Mouse (Mus musculus): Measurements from ENCODE around the gene Scap. TPM values are rescaled to one million over a fixed set of nuclear protein-coding genes. Genes with fewer than 3 reads are reported as not detected.
"Not testable (repeated sequence)": the region's sequence is repeated elsewhere in the genome, so short reads cannot be mapped to it uniquely, and the experiment has no call there.

Gene Scap
- polyA plus RNA-seq, 1 experiment from 2014 or later: 32.1 TPM

- 25% methylated on average over 6 of the region's 6 CpGs for WGBS
Measured at GRCm38 (mm10) chr9:110330341-110330740, 2.7 kb upstream of the Scap start.

DNA sequence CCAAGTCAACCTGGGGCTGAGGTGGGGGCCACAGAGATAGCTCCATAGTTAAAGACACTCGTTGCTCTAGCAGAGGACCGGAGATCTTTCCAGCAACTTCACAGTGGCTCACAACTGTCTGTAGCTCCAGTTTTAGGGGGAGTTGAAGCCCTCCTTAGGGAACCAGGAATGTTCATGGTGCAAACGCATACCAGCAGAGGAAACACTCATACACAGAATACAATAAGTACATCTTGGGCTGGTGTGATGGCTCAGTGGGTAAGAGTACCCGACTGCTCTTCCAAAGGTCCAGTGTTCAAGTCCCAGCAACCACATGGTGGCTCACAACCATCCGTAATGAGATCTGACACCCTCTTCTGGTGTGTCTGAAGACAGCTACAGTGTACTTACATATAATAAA is 2.2 kb upstream of the Scap start:
- not testable (repeated sequence) for H3K27me3 ChIP-seq (ENCODE audit: insufficient read depth, low read length); H3K9me3 ChIP-seq (ENCODE audit: low read depth, low read length); DNase-seq; H3K4me3 ChIP-seq (ENCODE audit: low read depth, low read length); H3K27ac ChIP-seq (ENCODE audit: low read depth); ATAC-seq (ENCODE audit: insufficient read depth); H3K9ac ChIP-seq; H3K4me2 ChIP-seq; H3K4me1 ChIP-seq (ENCODE audit: insufficient read depth); H3K36me3 ChIP-seq (ENCODE audit: insufficient read depth)
- 80% methylated on average over 4 of the region's 5 CpGs for WGBS

More at GRCm38 (mm10) chr9:110330341-110330740, 2.7 kb upstream of the Scap start:
- DNase-seq (no peak), ATAC-seq (ENCODE audit: insufficient read depth) (no peak)
- Histone ChIP-seq H3K4me2 (no peak overlapping the region), H3K27ac (ENCODE audit: low read depth) (no peak overlapping the region), H3K36me3 (ENCODE audit: insufficient read depth) (no peaks in the 10 kb centered on the region), H3K4me3 (ENCODE audit: low read depth, low read length) (no peak overlapping the region), H3K27me3 (ENCODE audit: insufficient read depth, low read length) (no peaks in the 10 kb centered on the region), H3K9ac (no peak overlapping the region), H3K4me1 (ENCODE audit: insufficient read depth) (peaks cover 4% of the 10 kb centered on the region; the same call in 1 of the 2 replicates), H3K9me3 (ENCODE audit: low read depth, low read length) (no peaks in the 10 kb centered on the region)
- TF ChIP-seq CTCF (IDR thresholded peaks at IDR 0.05; ENCODE audit: low read depth): no peak

DNA sequence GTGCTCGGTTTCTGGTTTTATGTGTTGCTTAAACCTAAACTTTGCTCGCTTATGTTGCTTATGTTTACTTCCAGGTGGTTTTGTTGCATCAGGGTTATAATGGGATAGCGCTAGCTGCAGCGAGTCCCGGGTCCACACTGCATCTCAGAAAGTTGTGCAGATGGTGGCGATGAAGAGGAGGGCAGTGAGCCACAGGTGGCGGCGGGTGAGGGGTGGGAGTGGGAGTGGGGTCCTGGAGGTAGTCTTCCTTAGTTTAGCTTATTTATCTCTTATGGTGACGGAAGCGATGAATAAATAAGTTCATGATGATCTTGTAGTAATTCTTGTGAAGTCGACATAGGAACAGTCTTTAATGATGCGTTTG is 790 bp downstream of the Scap start:
- Histone ChIP-seq H3K9me3 (ENCODE audit: low read depth, low read length) (no peaks in the 10 kb centered on the region), H3K27ac (ENCODE audit: low read depth) (no peak overlapping the region), H3K27me3 (ENCODE audit: insufficient read depth, low read length) (no peaks in the 10 kb centered on the region), H3K4me1 (ENCODE audit: insufficient read depth) (peaks cover 4% of the 10 kb centered on the region; the same call in 1 of the 2 replicates), H3K4me3 (ENCODE audit: low read depth, low read length) (peak overlapping the region; percentile 80), H3K4me2 (peak overlapping the region; percentile 91), H3K36me3 (ENCODE audit: insufficient read depth) (no peaks in the 10 kb centered on the region), H3K9ac (peak overlapping the region; percentile 64)
- DNase-seq (no peak), ATAC-seq (ENCODE audit: insufficient read depth) (peak; percentile 10; the same call in 1 of the 2 replicates)
- TF ChIP-seq CTCF (IDR thresholded peaks at IDR 0.05; ENCODE audit: low read depth): no peak
- WGBS: 7% methylated on average over 12 of the region's 12 CpGs

DNA sequence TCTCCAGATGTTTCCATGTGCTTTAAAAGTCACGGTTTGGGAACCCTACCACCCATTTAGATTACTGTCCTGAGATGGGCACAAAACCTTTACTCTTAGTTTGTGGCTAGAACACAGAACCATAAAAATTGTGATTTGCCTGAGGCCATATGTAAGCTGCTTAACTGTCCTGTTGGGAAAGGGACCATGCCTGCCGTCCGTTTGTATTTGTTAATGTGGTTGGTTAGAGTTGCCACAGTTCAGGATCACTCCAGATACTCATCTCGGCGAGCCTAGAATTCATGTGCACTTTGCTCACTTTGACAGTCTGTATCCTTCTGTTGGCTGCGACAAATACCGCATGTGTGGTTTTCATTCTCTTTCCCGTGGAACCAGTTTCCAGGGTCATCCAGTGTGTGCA is 1.8 kb downstream of the Scap start:
- no peak overlapping the region for H3K9ac ChIP-seq
- H3K36me3 ChIP-seq (ENCODE audit: insufficient read depth): no peaks in the 10 kb centered on the region
- DNase-seq (no peak), ATAC-seq (ENCODE audit: insufficient read depth) (no peak)
- no peak overlapping the region for H3K27ac ChIP-seq (ENCODE audit: low read depth)
- 70% methylated on average over 8 of the region's 8 CpGs for WGBS
- H3K4me1 ChIP-seq (ENCODE audit: insufficient read depth): peaks cover 4% of the 10 kb centered on the region; the same call in 1 of the 2 replicates
- H3K4me3 ChIP-seq (ENCODE audit: low read depth, low read length): no peak overlapping the region
- H3K4me2 ChIP-seq: no peak overlapping the region
- no peak for TF ChIP-seq CTCF (IDR thresholded peaks at IDR 0.05; ENCODE audit: low read depth)
- H3K9me3 ChIP-seq (ENCODE audit: low read depth, low read length): no peaks in the 10 kb centered on the region
- H3K27me3 ChIP-seq (ENCODE audit: insufficient read depth, low read length): no peaks in the 10 kb centered on the region

DNA sequence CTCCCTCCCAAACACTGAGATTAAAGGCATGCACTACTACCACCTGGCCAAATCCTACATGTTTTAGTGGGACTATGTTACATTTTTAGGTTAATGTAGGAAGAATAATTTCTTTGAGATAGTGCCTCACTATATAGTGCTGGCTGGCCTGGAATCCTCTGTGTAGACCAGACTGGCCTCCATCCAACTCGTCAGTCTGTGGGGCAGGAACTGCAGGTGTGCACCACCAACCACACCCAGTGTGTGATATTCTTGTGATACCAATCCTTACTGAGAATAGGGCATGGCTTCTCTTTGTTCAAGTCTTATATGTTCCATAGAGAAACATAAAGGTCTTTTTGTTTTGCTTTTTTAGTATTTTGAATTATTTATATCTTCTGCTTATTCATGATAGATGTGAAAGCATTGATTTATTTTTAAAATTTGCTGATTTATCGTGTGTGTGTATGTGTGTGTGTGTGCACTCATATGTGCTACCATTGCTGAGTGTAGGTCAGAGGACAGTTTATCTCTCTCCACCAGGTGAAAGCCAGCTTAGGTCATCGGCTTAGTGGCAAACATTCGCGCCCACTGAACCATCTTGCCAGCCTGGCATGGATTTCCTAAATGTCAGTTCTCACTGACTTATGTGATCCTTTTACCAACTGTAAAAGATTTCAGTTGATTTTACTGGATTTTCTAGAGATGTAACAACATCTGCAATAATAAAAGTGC is 7.1 kb downstream of the Scap start:
- H3K4me3 ChIP-seq (ENCODE audit: low read depth, low read length): no peak overlapping the region
- no peaks in the 10 kb centered on the region for H3K9me3 ChIP-seq (ENCODE audit: low read depth, low read length)
- no peaks in the 10 kb centered on the region for H3K36me3 ChIP-seq (ENCODE audit: insufficient read depth)
- H3K27ac ChIP-seq (ENCODE audit: low read depth): no peak overlapping the region
- no peaks in the 10 kb centered on the region for H3K27me3 ChIP-seq (ENCODE audit: insufficient read depth, low read length)
- ATAC-seq (ENCODE audit: insufficient read depth) (no peak), DNase-seq (no peak)
- H3K4me1 ChIP-seq (ENCODE audit: insufficient read depth): no peaks in the 10 kb centered on the region
- TF ChIP-seq CTCF (IDR thresholded peaks at IDR 0.05; ENCODE audit: low read depth): no peak
- H3K9ac ChIP-seq: no peak overlapping the region
- no peak overlapping the region for H3K4me2 ChIP-seq
- WGBS: 77% methylated on average over 5 of the region's 5 CpGs

- no peaks in the 10 kb centered on the region for H3K9me3 ChIP-seq (ENCODE audit: low read depth, low read length)
- ATAC-seq (ENCODE audit: insufficient read depth) (no peak), DNase-seq (no peak)
- H3K9ac ChIP-seq: no peak overlapping the region
- H3K4me1 ChIP-seq (ENCODE audit: insufficient read depth): no peaks in the 10 kb centered on the region
- H3K36me3 ChIP-seq (ENCODE audit: insufficient read depth): no peaks in the 10 kb centered on the region
- H3K4me2 ChIP-seq: no peak overlapping the region
- H3K27ac ChIP-seq (ENCODE audit: low read depth): no peak overlapping the region
- WGBS: 67% methylated on average over 8 of the region's 8 CpGs
- no peaks in the 10 kb centered on the region for H3K27me3 ChIP-seq (ENCODE audit: insufficient read depth, low read length)
- no peak for TF ChIP-seq CTCF (IDR thresholded peaks at IDR 0.05; ENCODE audit: low read depth)
- no peak overlapping the region for H3K4me3 ChIP-seq (ENCODE audit: low read depth, low read length)
Measured at GRCm38 (mm10) chr9:110342008-110342407, 8.9 kb downstream of the Scap start.

- Histone ChIP-seq H3K36me3 (ENCODE audit: insufficient read depth) (no peaks in the 10 kb centered on the region), H3K4me3 (ENCODE audit: low read depth, low read length) (no peak overlapping the region), H3K9ac (no peak overlapping the region), H3K9me3 (ENCODE audit: low read depth, low read length) (no peaks in the 10 kb centered on the region), H3K27ac (ENCODE audit: low read depth) (no peak overlapping the region), H3K4me1 (ENCODE audit: insufficient read depth) (no peaks in the 10 kb centered on the region), H3K4me2 (no peak overlapping the region), H3K27me3 (ENCODE audit: insufficient read depth, low read length) (no peaks in the 10 kb centered on the region)
- 28% methylated on average over 6 of the region's 6 CpGs for WGBS
- DNase-seq: no peak
- no peak for ATAC-seq (ENCODE audit: insufficient read depth)
- no peak for TF ChIP-seq CTCF (IDR thresholded peaks at IDR 0.05; ENCODE audit: low read depth)
Measured at GRCm38 (mm10) chr9:110343805-110344204, 10.7 kb downstream of the Scap start.

Measured in lung, embryonic 14.5 days (tissue).